Mouse (Mus musculus) liver, adult 2 months (tissue): Measurements from ENCODE around the gene Tgfbr3. TPM values are rescaled to one million over a fixed set of nuclear protein-coding genes. Genes with fewer than 3 reads are reported as not detected.

ENCODE experiments used
- DNase-seq: peaks from one replicate; pipeline ENCODE4 v3.0.0-alpha.2; 2011; ENCODE audit warnings: low read depth, low spot score; ENCODE audit errors: extremely low read depth
- H3K27ac ChIP-seq: fragments of 200-500 bp; replicated peaks from 2 replicates; pipeline ENCODE4 v1.5.1; 2012; ENCODE audit warnings: low read depth, mild to moderate bottlenecking, control low read depth, inconsistent platforms, low read length; ENCODE audit not compliant: insufficient read depth
- H3K27me3 ChIP-seq: fragments of 200-500 bp; 2 replicates; pipeline ENCODE4 v1.6.1; 2012; ENCODE audit warnings: mild to moderate bottlenecking, moderate library complexity, low read length, inconsistent platforms; ENCODE audit not compliant: control insufficient read depth, insufficient read depth
- H3K36me3 ChIP-seq: fragments of 200-500 bp; 2 replicates; pipeline ENCODE4 v1.6.1; 2012; ENCODE audit warnings: low read length, inconsistent platforms; ENCODE audit not compliant: control insufficient read depth, insufficient read depth
- H3K4me1 ChIP-seq: fragments of 200-500 bp; 2 replicates; pipeline ENCODE4 v1.6.1; 2011; ENCODE audit warnings: low read length; ENCODE audit not compliant: control insufficient read depth, insufficient read depth
- H3K4me3 ChIP-seq: fragments of 200-500 bp; 2 replicates; pipeline ENCODE4 v1.5.1; 2011; ENCODE audit warnings: low read depth, mild to moderate bottlenecking, control low read depth, low read length, moderate library complexity; ENCODE audit not compliant: insufficient read depth
- H3K79me2 ChIP-seq: fragments of 200-500 bp; 2 replicates; pipeline ENCODE4 v1.6.1; 2012; ENCODE audit warnings: inconsistent platforms, mild to moderate bottlenecking, low read length, moderate library complexity; ENCODE audit not compliant: control insufficient read depth, insufficient read depth
- H3K9ac ChIP-seq: fragments of 200-500 bp; 2 replicates; pipeline ENCODE4 v1.6.1; 2012; ENCODE audit warnings: low read depth, mild to moderate bottlenecking, control low read depth, inconsistent platforms, low read length
- CTCF ChIP-seq: fragments of 200-500 bp; IDR thresholded peaks from 2 replicates; pipeline ENCODE4 v1.5.1; 2011; ENCODE audit warnings: low read depth, low read length, control low read depth
- POLR2A ChIP-seq: fragments of 200-500 bp; IDR thresholded peaks from 2 replicates; pipeline ENCODE4 v1.6.1; 2011; ENCODE audit warnings: low read length, control low read depth; ENCODE audit not compliant: insufficient read depth; ENCODE audit errors: extremely low read depth
- whole genome bisulfite sequencing: fragments of 180-500 bp; shearing (Covaris S2); methylation state at CpG from one replicate; pipeline ENCODE4 v1.1.7; 2018; 5-methylcytosine and 5-hydroxymethylcytosine counted together
- polyA plus RNA-seq: library from polyadenylated mRNA; depleted of rRNA; stranded (reverse); fragments of >200 nt; gene quantifications from 2 replicates; pipeline ENCODE4 v1.2.3, GENCODE M21; 2012
- total RNA-seq: library from RNA; depleted of rRNA; stranded (reverse); fragments of >200 nt; gene quantifications from 2 replicates; pipeline ENCODE4 v1.2.3, GENCODE M21; 2014

The Tgfbr3 gene
- total and polyA plus RNA-seq, 2 experiments, result 4.0 to 6.6 TPM

DNA sequence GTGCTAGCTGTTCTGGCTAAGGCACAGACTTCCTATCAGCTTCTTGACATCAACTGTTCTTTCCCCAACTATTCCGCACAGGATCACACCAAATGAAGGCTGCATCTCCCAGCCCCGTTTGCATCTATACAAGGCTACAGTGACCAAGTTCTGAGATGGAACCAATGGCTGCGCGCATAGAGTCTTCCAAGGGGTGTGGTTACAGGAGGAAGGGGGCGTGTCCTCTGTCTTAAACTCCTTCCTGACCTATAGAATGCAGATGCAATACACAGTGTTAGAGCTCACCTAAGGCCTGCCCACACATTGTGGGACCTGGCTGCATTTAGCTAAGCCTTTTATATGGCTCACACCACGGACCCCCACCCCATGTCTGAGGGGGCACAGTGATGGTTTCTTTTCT, 69.5 kb downstream of the Tgfbr3 start:
- TF ChIP-seq CTCF (no peak), POLR2A (no peak)
- Histone ChIP-seq H3K9ac (no peak overlapping the region), H3K36me3 (no peaks in the 10 kb centered on the region), H3K27me3 (no peaks in the 10 kb centered on the region), H3K79me2 (peaks cover 3% of the 10 kb centered on the region; the same call in 1 of the 2 replicates), H3K4me3 (no peak overlapping the region), H3K27ac (no peak overlapping the region), H3K4me1 (peaks cover 7% of the 10 kb centered on the region; the same call in 1 of the 2 replicates)
- DNase-seq, result no peak
- 90% methylated on average over 6 of the region's 6 CpGs for WGBS

DNA sequence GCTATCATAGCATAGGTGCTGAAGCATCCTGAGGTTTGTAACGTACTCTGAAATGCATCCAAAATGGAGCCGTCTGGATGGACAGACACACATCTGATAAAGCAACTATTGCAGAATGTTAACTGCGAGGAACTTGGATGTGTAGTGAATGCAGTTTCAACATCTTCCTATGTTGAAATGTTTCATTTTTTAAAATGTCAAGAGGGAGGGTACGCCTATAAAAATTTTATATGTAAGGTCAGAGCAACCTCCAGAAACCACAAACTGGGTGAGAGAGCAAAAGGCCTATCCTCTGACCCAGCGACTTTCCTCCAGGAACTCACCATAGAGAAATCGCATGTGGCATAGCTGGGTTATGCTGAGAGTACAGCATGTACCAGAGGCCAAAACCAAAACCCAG, 70.1 kb downstream of the Tgfbr3 start:
- Histone ChIP-seq H3K36me3 (no peaks in the 10 kb centered on the region), H3K9ac (no peak overlapping the region), H3K79me2 (peaks cover 3% of the 10 kb centered on the region; the same call in 1 of the 2 replicates), H3K27me3 (no peaks in the 10 kb centered on the region), H3K27ac (no peak overlapping the region), H3K4me1 (peaks cover 7% of the 10 kb centered on the region; the same call in 1 of the 2 replicates), H3K4me3 (no peak overlapping the region)
- TF ChIP-seq POLR2A (no peak), CTCF (no peak)
- no peak for DNase-seq
- WGBS, result 69% methylated on average over 6 of the region's 6 CpGs

DNA sequence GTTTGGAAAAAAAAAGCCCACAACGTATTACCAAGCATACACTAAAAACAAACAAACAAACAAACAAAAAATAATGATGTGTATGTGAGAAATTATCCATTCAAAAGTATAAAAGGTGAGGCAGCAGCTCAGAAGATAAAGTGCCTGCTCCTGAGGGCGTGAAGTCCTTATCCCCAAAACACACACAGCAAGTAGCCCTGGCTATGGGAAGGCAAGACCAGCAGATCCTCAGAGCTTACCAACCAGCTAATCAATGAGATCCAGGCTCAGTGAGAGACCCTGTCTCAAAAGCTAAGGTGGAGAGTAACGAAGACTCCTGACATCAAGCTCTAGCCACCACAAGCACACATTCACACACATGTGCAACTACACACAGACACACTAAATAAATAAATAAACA, 70.8 kb downstream of the Tgfbr3 start:
- 87% methylated on average over 3 of the region's 3 CpGs for WGBS
- no peak for DNase-seq
- TF ChIP-seq POLR2A (no peak), CTCF (no peak)
- peaks cover 3% of the 10 kb centered on the region; the same call in 1 of the 2 replicates for H3K79me2 ChIP-seq
- H3K9ac ChIP-seq, result no peak overlapping the region
- H3K27ac ChIP-seq, result no peak overlapping the region
- H3K4me1 ChIP-seq, result peaks cover 6% of the 10 kb centered on the region; the same call in 1 of the 2 replicates
- no peaks in the 10 kb centered on the region for H3K36me3 ChIP-seq
- no peak overlapping the region for H3K4me3 ChIP-seq
- no peaks in the 10 kb centered on the region for H3K27me3 ChIP-seq

DNA sequence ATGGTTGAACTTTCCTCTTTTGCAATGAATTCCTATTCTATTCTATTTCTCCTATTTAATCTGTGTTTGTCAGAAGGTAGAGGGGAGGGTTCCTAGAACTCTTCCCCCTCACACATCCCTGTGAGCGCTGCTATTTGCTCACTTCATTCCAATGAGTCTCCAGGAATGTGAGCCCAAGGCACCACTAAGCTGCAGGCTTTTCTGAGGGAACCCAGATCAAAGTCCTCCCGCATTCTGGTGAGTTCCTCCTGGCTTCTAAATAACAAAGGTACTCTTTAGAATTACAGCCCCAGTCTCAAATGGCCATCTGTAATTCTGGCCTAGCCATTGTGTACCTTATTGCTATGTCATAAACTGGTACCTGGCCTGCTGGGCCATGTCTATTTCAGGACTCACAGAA, 72.3 kb downstream of the Tgfbr3 start:
- H3K9ac ChIP-seq, result no peak overlapping the region
- H3K36me3 ChIP-seq, result no peaks in the 10 kb centered on the region
- TF ChIP-seq CTCF (no peak), POLR2A (no peak)
- peaks cover 3% of the 10 kb centered on the region; the same call in 1 of the 2 replicates for H3K79me2 ChIP-seq
- H3K27ac ChIP-seq, result no peak overlapping the region
- no peak for DNase-seq
- WGBS, result 92% methylated on average over 2 of the region's 2 CpGs
- no peak overlapping the region for H3K4me3 ChIP-seq
- no peaks in the 10 kb centered on the region for H3K4me1 ChIP-seq
- H3K27me3 ChIP-seq, result no peaks in the 10 kb centered on the region

DNA sequence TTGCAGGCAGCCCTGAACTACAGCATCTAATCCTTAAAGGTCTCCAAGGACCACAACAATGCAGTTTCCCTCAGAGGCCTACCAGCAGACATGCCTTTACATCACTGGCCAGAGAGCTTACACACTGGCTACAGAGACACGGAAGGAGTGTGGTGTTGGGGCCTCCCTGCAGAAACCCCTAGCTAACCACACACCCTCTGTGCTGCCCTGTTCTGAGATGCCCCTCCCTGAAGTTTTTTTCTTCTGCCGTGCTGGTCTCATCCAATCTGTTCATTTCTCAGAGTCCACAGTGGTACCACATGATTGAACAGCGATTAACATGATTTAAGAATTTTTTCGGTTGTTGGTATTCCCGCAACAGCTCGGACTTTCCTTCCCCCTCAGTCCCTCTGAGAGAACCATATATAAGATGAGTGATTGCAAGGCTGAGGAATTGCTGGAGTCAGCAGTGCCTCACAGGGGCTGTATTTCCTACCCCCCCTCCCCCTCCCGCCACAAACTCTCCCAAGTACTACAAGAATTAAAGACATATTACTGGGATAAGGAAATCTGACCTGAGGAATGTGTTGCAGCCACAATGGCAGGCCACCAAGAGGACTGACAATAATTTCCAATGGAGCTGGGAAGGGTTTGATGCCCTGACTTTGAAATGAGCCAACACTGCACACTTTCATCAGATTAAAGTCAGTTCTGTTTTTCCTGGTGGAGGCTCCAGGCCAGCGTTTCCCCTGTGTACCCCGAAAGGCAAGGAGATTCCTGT, 75.9 kb downstream of the Tgfbr3 start:
- WGBS, result 87% methylated on average over 9 of the region's 9 CpGs
- no peaks in the 10 kb centered on the region for H3K36me3 ChIP-seq
- TF ChIP-seq CTCF, result no peak
- no peak for TF ChIP-seq POLR2A
- H3K79me2 ChIP-seq, result 0 out of 2 replicates have a peak, but pooled peaks cover 3% of the 10 kb centered on the region
- H3K9ac ChIP-seq, result no peak overlapping the region
- no peaks in the 10 kb centered on the region for H3K27me3 ChIP-seq
- H3K4me1 ChIP-seq, result no peaks in the 10 kb centered on the region
- H3K4me3 ChIP-seq, result no peak overlapping the region
- H3K27ac ChIP-seq, result no peak overlapping the region
- DNase-seq, result no peak

DNA sequence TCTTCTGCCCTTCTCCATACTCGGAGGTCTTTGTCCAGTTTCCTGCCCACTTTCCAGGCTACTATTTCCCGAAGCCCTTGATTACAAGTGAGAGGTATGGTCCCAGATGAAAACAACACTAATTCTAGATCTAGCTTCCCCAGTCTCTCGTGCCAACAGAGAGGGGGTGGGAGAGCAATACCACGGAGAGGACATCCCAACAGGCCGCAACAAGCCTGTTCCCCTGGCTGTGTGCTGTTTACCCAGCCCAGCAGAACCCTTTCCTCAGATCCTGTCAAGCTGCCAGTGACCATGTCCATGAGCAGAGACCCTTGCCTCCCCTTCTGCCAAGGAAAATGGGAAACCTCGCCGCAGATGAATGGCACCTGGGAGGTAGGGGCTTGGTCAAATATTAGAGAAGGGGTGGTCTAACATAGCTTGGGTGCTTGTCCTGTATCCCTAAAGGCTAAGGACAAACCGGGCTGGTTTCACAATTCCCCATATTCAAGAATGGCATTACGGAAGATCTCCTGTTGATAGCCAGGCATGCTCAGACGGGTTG, 77.5 kb downstream of the Tgfbr3 start:
- Histone ChIP-seq H3K36me3 (no peaks in the 10 kb centered on the region), H3K79me2 (no peaks in the 10 kb centered on the region), H3K9ac (no peak overlapping the region), H3K27me3 (no peaks in the 10 kb centered on the region), H3K4me1 (no peaks in the 10 kb centered on the region), H3K27ac (no peak overlapping the region), H3K4me3 (no peak overlapping the region)
- DNase-seq, result no peak
- TF ChIP-seq CTCF, result no peak
- TF ChIP-seq POLR2A, result no peak
- 85% methylated on average over 10 of the region's 10 CpGs for WGBS
